Mouse (Mus musculus): ENCODE measurements around the gene Ccdc66.

- no peak for TF ChIP-seq EP300 (IDR thresholded peaks at IDR 0.05; ENCODE audit: low read depth)
- TF ChIP-seq CTCF (IDR thresholded peaks at IDR 0.05; ENCODE audit: low read depth) = no peak
These were observed 61.3 kb downstream of the Ccdc66 start for GRCm38 (mm10) chr14:27446963-27447362.
